Comparison of ENCODE assay signal across 12 mouse cellular contexts in the genomic region with DNA sequence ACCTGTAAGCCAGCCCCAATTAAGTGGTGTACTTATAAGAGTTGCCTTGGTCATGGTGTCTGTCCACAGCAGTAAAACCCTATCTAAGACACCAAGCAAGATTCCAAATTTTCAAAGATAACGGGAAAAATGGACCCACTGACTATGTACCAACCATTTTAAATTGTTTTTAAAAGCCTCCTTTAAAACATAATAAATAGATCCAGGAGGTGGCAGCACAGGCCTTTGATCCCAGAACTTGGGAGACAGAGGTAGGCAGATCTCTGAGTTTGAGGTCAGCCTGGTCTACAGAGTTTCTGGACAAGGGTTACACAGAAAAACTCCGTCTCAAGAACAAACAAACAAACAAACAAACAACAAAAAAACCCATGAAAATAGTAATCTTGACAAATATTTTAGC. TPM values are rescaled to one million over a fixed set of nuclear protein-coding genes. Genes with fewer than 3 reads are reported as not detected.
A peak's percentile ranks its signal among the peaks of the same experiment; 100 is the strongest.
DNase-seq lines count a peak whose midpoint lies in the region; ATAC-seq lines count a peak whose summit lies in the region.
"Had no signal": no experiment of that assay in that cellular context is flagged by ENCODE, and none has a peak within 500 bp of the region (broad histone marks: within the 10 kb centered on the region; RNA-seq: fewer than 3 reads in every experiment).

No protein-coding gene starts in this region.

- no peak for ATAC-seq in midbrain, embryonic 14.5 days (ENCODE audit: low FRiP score, low TSS enrichment)
- no peak for ATAC-seq in midbrain, embryonic 16.5 days
- ATAC-seq: Patski had no signal

- H3K36me3 ChIP-seq in midbrain, embryonic 14.5 days (ENCODE audit: control insufficient read depth, insufficient read depth, low read length): no peaks in the 10 kb centered on the region
- H3K36me3 ChIP-seq in midbrain, embryonic 16.5 days (ENCODE audit: control insufficient read depth, insufficient read depth, low read length): no peaks in the 10 kb centered on the region
- H3K36me3 ChIP-seq in splenic B cell, adult 2 months (ENCODE audit: control insufficient read depth, insufficient read depth, low read length, poor library complexity, severe bottlenecking): no peaks in the 10 kb centered on the region

- intact Hi-C loops in gastrocnemius, postnatal 36 days (cut with DNase I): no loop called here

- no peak overlapping the region for H3K4me2 ChIP-seq in midbrain, embryonic 14.5 days (ENCODE audit: low read length)
- H3K4me2 ChIP-seq in midbrain, embryonic 16.5 days (ENCODE audit: low read length): no peak overlapping the region

- H3K9ac ChIP-seq in midbrain, embryonic 14.5 days (replicated peaks; ENCODE audit: low read length): no peak overlapping the region
- H3K9ac ChIP-seq in midbrain, embryonic 16.5 days (ENCODE audit: low read depth, low read length): no peak overlapping the region

- DNase-seq in embryo, embryonic 11 days: peak; percentile 12
- no peak for DNase-seq in embryo, embryonic 10 days (ENCODE audit: low spot score)
- peak; percentile 6 for DNase-seq in kidney, postnatal 14 days
- DNase-seq in kidney, adult 11 months: no peak
- peak; percentile 14 for DNase-seq in midbrain, embryonic 14.5 days
- peak; percentile 47 for DNase-seq in splenic B cell, adult 2 months (ENCODE audit: low read depth, low spot score)
- DNase-seq in gastrocnemius, postnatal 36 days: no peak
- DNase-seq: cerebellum, adult 2 months; heart, postnatal 36 days had no signal

- no peaks in the 10 kb centered on the region for H3K4me1 ChIP-seq in midbrain, embryonic 14.5 days (ENCODE audit: control insufficient read depth, insufficient read depth, low read length)
- H3K4me1 ChIP-seq in midbrain, embryonic 16.5 days (ENCODE audit: control insufficient read depth, insufficient read depth, low read length): no peaks in the 10 kb centered on the region

- H3K4me3 ChIP-seq in midbrain, embryonic 14.5 days (replicated peaks; ENCODE audit: low read depth, low read length): no peak overlapping the region
- no peak overlapping the region for H3K4me3 ChIP-seq in midbrain, embryonic 16.5 days (ENCODE audit: low read depth, low read length)

- no peak overlapping the region for H3K27ac ChIP-seq in midbrain, embryonic 14.5 days (replicated peaks; ENCODE audit: low read depth, low read length)
- H3K27ac ChIP-seq in midbrain, embryonic 16.5 days (ENCODE audit: low read length): no peak overlapping the region
- H3K27ac ChIP-seq: macrophage had no signal

- H3K9me3 ChIP-seq in midbrain, embryonic 14.5 days (ENCODE audit: control insufficient read depth, low read length): no peaks in the 10 kb centered on the region
- H3K9me3 ChIP-seq in midbrain, embryonic 16.5 days (replicated peaks; ENCODE audit: control insufficient read depth, low read length, poor library complexity, severe bottlenecking): no peaks in the 10 kb centered on the region

- no peaks in the 10 kb centered on the region for H3K27me3 ChIP-seq in midbrain, embryonic 14.5 days (ENCODE audit: control insufficient read depth, insufficient read depth, low read length)
- no peaks in the 10 kb centered on the region for H3K27me3 ChIP-seq in midbrain, embryonic 16.5 days (ENCODE audit: control insufficient read depth, insufficient read depth, low read depth, low read length)
- H3K27me3 ChIP-seq in splenic B cell, adult 2 months (ENCODE audit: control insufficient read depth, insufficient read depth, low read length, poor library complexity, severe bottlenecking): no peaks in the 10 kb centered on the region
- H3K27me3 ChIP-seq: Patski had no signal

- WGBS in midbrain, embryonic 14.5 days: 65% methylated on average over 2 of the region's 2 CpGs
- WGBS in midbrain, embryonic 16.5 days: 77% methylated on average over 2 of the region's 2 CpGs

RNA-seq across cellular contexts. Expression of a gene that starts 11.2 kb away (rescaled TPM):
- polyA plus RNA-seq in midbrain, embryonic 14.5 days (2014; fragmentation: Nextera tagmentation; extraction: Ambion mirVana): 16.6 and 19.8 TPM in 2 replicates
- 19.7 and 21.0 TPM in 2 replicates for polyA plus RNA-seq in midbrain, embryonic 16.5 days (2015; fragmentation: Nextera tagmentation; extraction: Ambion mirVana)
- total RNA-seq in gastrocnemius, postnatal 36 days (2021): 1 to 10 TPM; 6.0 to 8.1 TPM

Comparison
In these comparisons a context has a peak if more than half of its experiments do, and no peak if none do; other contexts are left out.
1. DNase-seq: peak in embryo, embryonic 11 days (single experiment), kidney, postnatal 14 days (single experiment), midbrain, embryonic 14.5 days (single experiment) and splenic B cell, adult 2 months (single experiment); none in embryo, embryonic 10 days (single experiment), kidney, adult 11 months (single experiment) and gastrocnemius, postnatal 36 days (0 of 2).